Mouse (Mus musculus): ENCODE data around the gene Sh3d21.
"Not testable (repeated sequence)": the region's sequence is repeated elsewhere in the genome, so short reads cannot be mapped to it uniquely, and the experiment has no call there.

Gene Sh3d21

DNA sequence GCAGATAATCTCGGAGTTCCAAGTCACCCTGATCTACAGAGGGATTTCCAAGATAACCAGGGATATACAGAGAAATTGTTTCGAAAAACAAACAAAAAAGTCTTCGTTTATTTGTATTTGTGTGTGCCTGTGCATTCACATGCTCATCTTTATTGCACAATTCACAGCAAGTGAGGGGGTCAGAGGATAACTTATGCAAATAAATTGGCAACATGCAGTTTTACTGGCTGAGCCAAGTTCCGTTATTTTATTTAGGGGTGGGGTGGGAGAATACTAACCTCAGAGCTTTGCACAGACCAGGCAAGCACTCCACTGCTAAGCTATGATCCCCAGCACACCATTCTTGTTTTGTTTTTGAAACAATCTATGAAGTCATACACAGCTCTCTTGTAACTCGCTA, 10.5 kb upstream of the Sh3d21 start:
- ATAC-seq (ENCODE audit: insufficient number of reproducible peaks, low FRiP score, low TSS enrichment): no peak

GRCm38 (mm10) chr4:126170737-126171136, 7.4 kb upstream of the Sh3d21 start:
- ATAC-seq (ENCODE audit: insufficient number of reproducible peaks, low FRiP score, low TSS enrichment): not testable (repeated sequence)

DNA sequence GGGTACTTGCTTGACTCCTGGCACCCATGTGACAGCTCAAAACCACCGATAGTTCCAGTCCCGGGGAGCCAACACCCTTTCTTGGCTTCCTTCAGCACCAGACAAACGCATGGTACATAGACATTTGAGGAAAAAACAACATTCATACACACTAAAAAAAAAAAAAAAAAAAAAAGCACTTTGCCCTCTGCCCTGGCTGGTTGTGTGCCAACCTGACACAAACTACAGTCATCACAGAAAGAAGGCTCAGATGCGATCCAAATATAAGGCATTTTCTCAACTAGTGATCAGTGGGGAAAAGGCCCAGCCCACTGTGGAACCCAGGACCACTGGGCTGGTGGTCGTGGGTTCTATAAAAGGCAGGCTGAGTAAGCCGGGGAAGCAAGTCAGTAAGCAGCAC, 5.6 kb upstream of the Sh3d21 start:
- ATAC-seq (ENCODE audit: insufficient number of reproducible peaks, low FRiP score, low TSS enrichment): no peak

DNA sequence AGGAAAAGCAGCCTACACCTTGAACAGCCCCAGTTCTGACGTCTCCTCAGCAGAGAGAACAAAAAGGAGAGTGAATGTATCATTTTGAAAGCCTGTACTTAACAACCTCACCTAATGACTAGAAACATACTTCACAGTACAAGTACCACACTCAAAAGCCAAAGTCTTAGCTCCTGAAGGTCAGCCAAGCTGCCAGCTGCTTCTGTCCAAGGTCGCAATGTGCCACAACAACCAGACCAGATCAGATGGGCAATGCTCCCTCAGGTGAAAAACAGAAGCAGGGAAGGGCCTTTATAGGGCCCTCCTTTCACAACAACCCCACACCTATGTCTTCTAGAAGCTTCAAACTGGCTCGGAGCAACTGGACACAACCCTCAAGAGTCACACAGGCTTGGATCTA, 2.8 kb upstream of the Sh3d21 start:
- no peak for ATAC-seq (ENCODE audit: insufficient number of reproducible peaks, low FRiP score, low TSS enrichment)

DNA sequence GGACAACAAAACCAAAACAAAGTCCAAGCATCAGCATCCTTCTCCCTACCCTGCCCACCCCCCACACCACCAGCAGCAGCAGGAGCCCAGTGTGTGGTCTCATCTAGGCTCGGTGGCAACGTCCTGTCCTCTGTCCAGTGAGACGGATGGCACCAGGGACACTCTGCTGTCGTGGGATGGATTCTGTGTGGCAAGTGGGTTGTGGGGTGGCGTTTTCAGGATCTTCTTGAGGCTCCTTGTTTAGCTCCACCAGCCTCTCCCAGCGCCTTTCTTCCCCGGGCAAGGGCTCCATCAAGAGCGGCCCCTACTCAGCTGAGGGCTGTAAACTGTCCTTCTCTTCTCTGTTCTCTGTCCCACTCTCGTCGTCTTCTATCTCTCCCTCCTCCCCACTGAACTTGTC, 1.8 kb upstream of the Sh3d21 start:
- ATAC-seq (ENCODE audit: insufficient number of reproducible peaks, low FRiP score, low TSS enrichment): not testable (repeated sequence)

DNA sequence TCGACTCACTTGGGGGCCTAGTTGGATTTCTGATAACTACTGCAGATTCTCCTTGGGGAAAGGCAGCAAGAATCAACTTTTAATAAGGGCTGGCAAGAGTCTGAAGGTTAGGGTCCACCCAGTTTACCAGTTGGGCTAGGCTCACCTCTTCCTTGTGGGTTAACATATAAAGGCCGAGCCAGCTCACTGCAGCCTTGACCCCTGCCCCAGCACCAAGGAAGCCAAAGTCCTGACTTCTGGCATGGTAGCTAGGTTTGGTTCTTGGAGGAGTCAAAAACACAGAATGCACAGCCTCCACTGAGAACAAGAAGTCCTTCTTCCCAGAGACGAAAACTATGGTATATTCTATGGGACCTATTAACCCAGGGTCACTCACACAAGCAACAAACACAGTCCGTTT, 394 bp upstream of the Sh3d21 start:
- ATAC-seq (ENCODE audit: insufficient number of reproducible peaks, low FRiP score, low TSS enrichment): no peak

GRCm38 (mm10) chr4:126162544-126163066, 686 bp downstream of the Sh3d21 start:
- ATAC-seq (ENCODE audit: insufficient number of reproducible peaks, low FRiP score, low TSS enrichment): peak; percentile 71

DNA sequence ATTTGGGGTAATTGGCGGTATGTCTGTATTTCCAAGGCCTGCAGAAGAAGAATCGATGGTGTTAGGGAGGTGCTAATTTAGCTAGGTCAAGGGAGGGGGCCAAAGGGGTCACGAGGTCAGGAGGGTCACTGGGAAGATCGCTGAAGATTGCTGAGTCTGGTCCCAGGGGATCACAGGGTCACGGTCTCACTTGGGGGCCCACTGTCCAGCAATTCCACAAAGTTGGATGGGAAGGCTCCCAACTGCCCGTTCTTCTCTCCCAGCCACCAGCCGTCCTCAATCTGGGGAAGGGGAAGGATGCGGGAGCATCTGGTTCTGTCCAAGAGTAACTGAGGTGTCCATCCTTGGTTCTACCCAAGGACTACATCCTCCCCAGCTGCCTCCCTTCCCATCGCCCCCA, 1.3 kb downstream of the Sh3d21 start:
- ATAC-seq (ENCODE audit: insufficient number of reproducible peaks, low FRiP score, low TSS enrichment): no peak

GRCm38 (mm10) chr4:126161456-126161855, 1.8 kb downstream of the Sh3d21 start:
- ATAC-seq (ENCODE audit: insufficient number of reproducible peaks, low FRiP score, low TSS enrichment): no peak

GRCm38 (mm10) chr4:126160981-126161380, 2.3 kb downstream of the Sh3d21 start:
- ATAC-seq (ENCODE audit: insufficient number of reproducible peaks, low FRiP score, low TSS enrichment): no peak

DNA sequence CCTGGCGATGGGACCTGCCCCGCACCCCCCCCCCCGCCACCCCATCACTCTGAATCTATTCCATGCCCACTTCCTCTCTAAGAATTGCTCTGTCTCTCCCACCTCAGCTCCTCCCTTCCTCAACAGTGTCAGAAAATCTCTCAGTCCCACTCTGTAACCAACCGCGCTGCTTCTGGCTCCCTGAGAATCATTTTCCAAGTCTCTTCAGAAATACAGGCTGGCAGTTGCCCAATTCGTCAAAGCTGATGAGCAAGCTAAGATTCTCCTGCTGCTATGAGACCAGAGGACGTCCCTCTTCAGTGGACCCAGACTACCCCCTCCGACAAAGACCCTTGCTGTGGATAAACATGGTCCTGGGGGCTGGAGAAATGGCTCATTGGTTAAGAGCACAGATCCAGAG, 3.8 kb downstream of the Sh3d21 start:
- no peak for ATAC-seq (ENCODE audit: insufficient number of reproducible peaks, low FRiP score, low TSS enrichment)

GRCm38 (mm10) chr4:126157562-126157961, 5.7 kb downstream of the Sh3d21 start:
- no peak for ATAC-seq (ENCODE audit: insufficient number of reproducible peaks, low FRiP score, low TSS enrichment)

GRCm38 (mm10) chr4:126156617-126157016, 6.7 kb downstream of the Sh3d21 start:
- ATAC-seq (ENCODE audit: insufficient number of reproducible peaks, low FRiP score, low TSS enrichment): no peak

DNA sequence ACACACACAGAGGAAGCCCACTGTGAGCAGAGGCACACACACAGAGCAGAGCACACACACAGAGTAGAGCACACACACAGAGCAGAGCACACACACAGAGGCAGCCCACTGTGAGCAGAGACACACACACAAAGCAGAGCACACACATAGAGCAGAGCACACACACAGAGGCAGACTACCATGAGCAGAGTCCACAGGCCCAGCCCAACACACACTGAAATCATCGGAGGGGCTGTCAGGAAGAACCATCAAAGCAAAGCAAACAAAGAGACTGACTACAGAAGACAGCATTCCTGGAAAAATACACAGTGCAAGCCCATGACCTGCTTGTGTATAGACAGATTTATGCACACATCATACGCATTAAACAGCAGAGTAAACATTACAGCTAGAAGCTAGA, 7.4 kb downstream of the Sh3d21 start:
- no peak for ATAC-seq (ENCODE audit: insufficient number of reproducible peaks, low FRiP score, low TSS enrichment)

GRCm38 (mm10) chr4:126155183-126155582, 8.1 kb downstream of the Sh3d21 start:
- ATAC-seq (ENCODE audit: insufficient number of reproducible peaks, low FRiP score, low TSS enrichment): no peak

DNA sequence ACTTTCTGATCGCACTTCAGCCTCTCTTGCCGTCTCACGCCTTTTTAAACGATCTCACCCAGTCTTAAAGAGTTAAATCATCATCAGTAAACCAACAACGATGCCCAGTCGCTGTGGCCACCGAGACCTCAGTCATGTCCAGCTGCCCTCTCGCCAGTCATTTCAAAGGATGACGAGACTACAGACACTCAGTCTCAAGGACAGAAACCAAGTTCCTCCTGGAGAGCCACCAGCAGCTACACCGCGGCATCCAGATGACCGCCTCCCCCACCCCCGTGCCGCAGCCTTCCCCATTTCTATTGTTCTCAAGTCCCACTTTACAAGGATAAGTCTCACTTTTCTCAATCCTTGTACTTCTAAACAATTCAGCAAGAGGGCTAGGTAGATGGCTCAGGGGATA, 10.4 kb downstream of the Sh3d21 start:
- no peak for ATAC-seq (ENCODE audit: insufficient number of reproducible peaks, low FRiP score, low TSS enrichment)

- ATAC-seq (ENCODE audit: insufficient number of reproducible peaks, low FRiP score, low TSS enrichment): no peak
These were observed 11.4 kb downstream of the Sh3d21 start for GRCm38 (mm10) chr4:126151701-126152440.

DNA sequence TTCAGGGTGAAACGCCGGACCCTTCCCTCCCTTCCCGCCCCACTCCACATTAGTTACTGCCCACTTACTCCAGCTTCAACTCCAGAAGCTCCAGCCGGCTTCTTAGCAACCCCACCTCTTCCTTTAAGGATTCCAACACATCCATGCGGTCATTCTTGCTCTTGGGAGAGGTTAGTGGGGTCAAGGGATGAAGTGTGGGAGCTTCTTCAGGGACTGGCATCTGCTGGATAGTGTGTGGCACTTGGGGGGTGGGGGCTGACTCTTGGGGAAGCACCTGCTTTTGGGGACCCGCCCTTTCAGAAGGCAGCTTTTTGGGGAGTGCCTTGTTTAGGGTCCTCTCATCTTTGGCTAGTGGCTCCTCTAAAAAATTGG, 12.4 kb downstream of the Sh3d21 start:
- ATAC-seq (ENCODE audit: insufficient number of reproducible peaks, low FRiP score, low TSS enrichment): no peak

DNA sequence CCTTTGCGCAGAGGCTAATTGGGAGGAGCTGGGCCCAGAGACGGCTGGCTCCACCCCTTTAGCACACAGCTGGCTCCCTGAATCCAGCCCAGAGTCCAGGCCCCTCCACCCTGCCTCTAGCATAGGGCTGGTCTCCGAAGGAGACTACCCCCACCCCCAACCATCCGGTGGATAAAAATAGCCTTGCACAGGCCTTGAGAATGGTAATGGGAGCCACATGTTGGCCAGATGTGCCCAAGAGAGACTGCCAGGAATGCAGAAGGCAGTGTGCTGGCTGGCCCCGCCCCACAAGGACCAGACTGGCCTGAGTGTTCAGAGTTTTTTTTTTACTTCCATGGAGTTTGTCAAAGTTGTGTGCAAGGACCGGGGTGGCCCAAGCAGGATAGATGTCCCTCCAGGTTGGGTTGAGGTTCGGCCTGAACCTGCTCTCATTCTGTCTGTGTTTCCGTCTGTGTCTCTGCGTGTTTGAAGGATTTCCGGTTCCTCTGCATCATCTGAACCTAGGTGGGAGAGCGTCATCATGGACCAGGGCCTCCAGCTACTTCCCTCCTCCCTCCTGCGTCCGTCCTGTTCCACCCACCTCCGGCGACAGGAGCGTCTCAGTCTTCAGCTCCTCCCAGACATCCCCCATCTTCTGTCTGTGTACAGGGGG, 12.9 kb downstream of the Sh3d21 start:
- ATAC-seq (ENCODE audit: insufficient number of reproducible peaks, low FRiP score, low TSS enrichment): no peak

GRCm38 (mm10) chr4:126149798-126150197, 13.5 kb downstream of the Sh3d21 start:
- no peak for ATAC-seq (ENCODE audit: insufficient number of reproducible peaks, low FRiP score, low TSS enrichment)

DNA sequence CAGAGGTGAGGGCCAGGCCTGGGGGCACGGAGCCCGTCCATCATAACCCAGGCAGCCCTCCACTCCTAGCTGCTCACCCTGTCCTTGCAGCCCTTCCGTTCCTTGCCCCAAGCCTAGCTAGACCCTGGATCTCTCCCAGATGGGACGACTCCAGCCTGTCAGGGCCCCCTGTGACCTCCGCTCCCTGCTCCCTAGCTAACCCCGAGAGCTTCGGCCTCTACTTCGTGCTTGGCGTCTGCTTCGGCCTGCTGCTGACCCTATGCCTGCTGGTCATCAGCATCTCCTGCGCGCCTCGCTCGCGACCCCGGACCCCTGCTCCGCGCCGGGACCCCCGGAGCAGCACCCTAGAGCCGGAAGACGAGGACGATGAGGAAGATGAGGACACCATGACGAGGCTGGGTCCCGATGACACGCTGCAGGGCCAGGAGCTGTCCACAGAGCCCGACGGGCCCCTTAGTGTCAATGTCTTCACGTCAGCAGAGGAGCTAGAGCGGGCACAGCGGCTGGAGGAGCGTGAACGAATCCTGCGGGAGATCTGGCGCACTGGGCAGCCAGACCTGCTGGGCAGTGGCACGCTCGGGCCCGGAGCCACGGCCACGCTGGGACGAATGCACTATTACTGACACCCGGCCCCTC, 14.1 kb downstream of the Sh3d21 start:
- ATAC-seq (ENCODE audit: insufficient number of reproducible peaks, low FRiP score, low TSS enrichment): no peak; the same call in 1 of the 2 replicates

All from cerebellum, adult (tissue).